Mouse (Mus musculus): ENCODE measurements around the gene Psmc1. TPM values are rescaled to one million over a fixed set of nuclear protein-coding genes. Genes with fewer than 3 reads are reported as not detected.

The Psmc1 gene
- polyA plus RNA-seq (2012; rRNA removed), result 33.2 and 34.2 TPM in 2 replicates

DNA sequence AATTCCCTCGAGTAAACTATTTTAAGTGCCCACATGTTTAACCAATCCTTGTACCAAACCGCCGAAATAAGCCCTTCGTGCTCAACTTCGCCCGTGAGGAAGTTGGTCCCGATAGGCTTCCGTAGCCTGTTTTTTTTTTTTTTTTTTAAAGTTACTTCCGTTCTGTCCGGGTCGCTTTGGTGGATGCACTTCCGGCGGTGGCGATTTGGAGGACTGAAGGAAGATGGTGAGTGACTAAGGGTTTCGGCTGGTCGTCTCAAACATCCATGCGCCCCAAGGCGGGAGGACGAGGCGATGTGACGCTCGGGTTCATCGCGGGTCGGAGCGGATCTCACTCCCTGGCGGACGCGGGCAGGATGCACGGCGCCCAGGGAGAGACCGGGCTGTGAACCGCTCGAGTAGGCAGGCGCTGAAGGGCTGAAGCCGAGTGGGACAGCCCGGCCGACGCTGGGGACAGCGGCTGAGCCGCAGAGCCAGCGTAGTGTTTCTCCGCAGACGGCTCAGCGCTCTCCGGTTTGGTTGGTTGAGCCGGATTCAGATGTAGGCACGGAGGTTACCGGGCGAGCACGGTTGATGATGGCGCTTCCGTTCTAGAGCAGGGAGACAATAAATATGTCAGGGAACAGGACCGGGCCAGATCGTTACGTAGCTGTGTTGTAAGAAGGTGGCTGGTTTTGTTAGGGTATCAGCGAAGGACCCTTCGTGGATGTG lies at the start of gene Psmc1:
Gene Psmc1, plus strand, starts transcription at position 169 of the 711 bp plus-strand sequence.

DNA sequence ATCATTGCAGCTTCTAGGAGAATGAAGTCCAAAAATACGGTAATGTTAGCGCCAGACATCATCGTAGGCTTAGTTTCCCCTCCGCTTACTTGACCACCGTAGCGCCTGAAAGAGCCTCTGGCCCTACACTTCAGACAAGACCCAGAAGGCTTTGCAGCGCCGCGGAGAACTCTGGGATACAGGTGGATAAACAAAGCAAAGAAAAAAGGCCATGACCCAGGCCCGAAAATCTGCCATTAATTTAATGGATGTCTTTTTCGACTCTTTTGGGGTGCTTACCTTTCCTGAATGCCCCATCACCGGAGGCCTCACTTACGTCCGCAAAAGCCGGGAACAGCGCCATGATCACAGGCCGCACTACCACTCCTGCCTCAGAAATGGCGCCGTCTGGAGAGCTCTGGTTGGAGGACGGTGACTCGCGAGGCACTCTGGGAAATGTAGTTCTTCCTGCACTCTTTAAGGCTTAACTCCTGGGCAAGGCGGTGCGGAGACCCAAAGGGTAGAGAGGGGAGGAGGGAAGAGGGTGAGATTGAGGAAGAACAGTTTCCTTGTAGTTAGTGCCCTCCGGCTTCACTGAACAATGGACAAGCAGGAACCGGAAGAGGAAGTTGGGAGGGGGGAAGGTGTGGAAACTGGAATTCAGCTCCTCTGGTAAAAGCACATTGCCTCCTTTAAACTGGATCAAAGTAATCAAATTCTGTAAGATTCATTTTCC lies 49.5 kb downstream of the Psmc1 start, which contains the start of gene Nrde2:
Gene Nrde2, minus strand, starts transcription at position 393 of the 715 bp plus-strand sequence.

Other genes starting within 250 kb of the Psmc1 start
- 1.4 TPM in 2 replicates for gene Efcab11, start 225.7 kb upstream of the Psmc1 start, polyA plus RNA-seq (2012; rRNA removed)
- gene Tdp1, start 225.6 kb upstream of the Psmc1 start, polyA plus RNA-seq (2012; rRNA removed), result 13.6 and 21.2 TPM in 2 replicates
- 1.8 and 3.8 TPM in 2 replicates for gene Kcnk13, start 145.7 kb upstream of the Psmc1 start, polyA plus RNA-seq (2012; rRNA removed)
- 8.0 and 8.6 TPM in 2 replicates for gene Nrde2, start 49.5 kb downstream of the Psmc1 start, polyA plus RNA-seq (2012; rRNA removed)
- 460 and 502 TPM in 2 replicates for gene Calm1, start 89.3 kb downstream of the Psmc1 start, polyA plus RNA-seq (2012; rRNA removed)

Data from ovary, adult 2 months (tissue).